Mouse (Mus musculus) G1E (cell line): ENCODE measurements at regions not wholly inside any gene's neighbourhood (a gene's known extent, or its start where the extent isn't known, plus 50 kb on each side); places are given as distances from the start of the nearest gene placed in this dataset.

Experiments
- CTCF ChIP-seq: IDR thresholded peaks from 2 replicates; pipeline ENCODE4 v1.5.1; 2012; ENCODE audit warnings: low read depth, low read length, inconsistent platforms, mixed read lengths
- GATA1 ChIP-seq: IDR thresholded peaks from 2 replicates; pipeline ENCODE4 v1.6.1; 2012; ENCODE audit warnings: borderline replicate concordance, low read length, inconsistent platforms, mixed read lengths

- TF ChIP-seq GATA1 (no peak), CTCF (no peak)
These were observed 1539.7 kb upstream of the Gulo start for GRCm38 (mm10) chr14:67548750-67549149.
